In the genomic region with DNA sequence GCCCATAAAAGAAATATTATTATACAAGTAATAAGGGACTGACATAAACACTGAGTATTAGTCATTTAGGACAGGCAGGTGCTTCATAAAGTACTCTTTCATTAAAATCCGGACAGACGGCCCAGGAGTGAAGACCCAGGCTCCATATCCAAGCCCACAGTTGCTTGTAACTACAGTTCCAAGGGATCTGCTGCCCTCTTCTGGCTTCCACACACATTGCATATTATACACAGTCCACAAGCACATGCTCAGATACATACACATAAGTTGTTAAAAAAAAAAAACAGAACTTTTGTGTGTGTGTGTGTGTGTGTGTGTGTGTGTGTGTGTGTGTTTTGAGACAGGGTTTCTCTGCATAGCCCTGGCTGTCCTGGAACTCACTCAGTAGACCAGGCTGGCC, we compare ENCODE assay signal across 8 mouse cellular contexts. TPM values are rescaled to one million over a fixed set of nuclear protein-coding genes. Genes with fewer than 3 reads are reported as not detected.
DNase-seq lines count a peak whose midpoint lies in the region; ATAC-seq and TF ChIP-seq lines count a peak whose summit lies in the region.
"Had no signal": no experiment of that assay in that cellular context is flagged by ENCODE, and none has a peak within 500 bp of the region (broad histone marks: within the 10 kb centered on the region; RNA-seq: fewer than 3 reads in every experiment).

No protein-coding gene starts in this region.

- H3K9me3 ChIP-seq in kidney, embryonic 16.5 days (ENCODE audit: low read length), result no peaks in the 10 kb centered on the region
- H3K9me3 ChIP-seq: lung, embryonic 15.5 days had no signal

- TF ChIP-seq CTCF in kidney, adult 2 months (conservative IDR thresholded peaks at IDR 0.05; ENCODE audit: insufficient read depth, insufficient read length, low read depth, low read length), result peak; percentile 30; the same call in 1 of the 2 replicates

- DNase-seq in kidney, adult 2 months, result peak; percentile 54
- peak; percentile 68 for DNase-seq in MEL-GATA-1-ER (ENCODE audit: extremely low read depth, low read depth)
- peak; percentile 18 to 25 for DNase-seq in cerebellum, postnatal 36 days
- peak; percentile 51 for DNase-seq in lung, postnatal 14 days
- DNase-seq in frontal cortex, postnatal 10 days (ENCODE audit: low spot score in 2 of 2), result no peak

- no peak for ATAC-seq in kidney, embryonic 16.5 days (ENCODE audit: low FRiP score, low TSS enrichment)
- ATAC-seq in frontal cortex, adult (ENCODE audit: low TSS enrichment), result no peak

- no peaks in the 10 kb centered on the region for H3K36me3 ChIP-seq in kidney, adult 2 months (ENCODE audit: control insufficient read depth, insufficient read depth, low read length)
- H3K36me3 ChIP-seq in kidney, embryonic 16.5 days (ENCODE audit: insufficient read depth, low read length), result 0 out of 2 replicates have a peak, but pooled peaks cover 15% of the 10 kb centered on the region

- H3K9ac ChIP-seq in kidney, embryonic 16.5 days (replicated peaks; ENCODE audit: low read length), result no peak overlapping the region
- H3K9ac ChIP-seq: lung, embryonic 15.5 days had no signal

- no peak overlapping the region for H3K27ac ChIP-seq in kidney, adult 2 months (ENCODE audit: insufficient read depth, low read depth, low read length)
- H3K27ac ChIP-seq in kidney, embryonic 16.5 days (ENCODE audit: low read length), result no peak overlapping the region
- H3K27ac ChIP-seq: lung, embryonic 15.5 days had no signal

- no peak overlapping the region for H3K4me2 ChIP-seq in kidney, embryonic 16.5 days (replicated peaks; ENCODE audit: low read depth, low read length)
- H3K4me2 ChIP-seq: lung, embryonic 15.5 days had no signal

- TF ChIP-seq POLR2A in kidney, adult 2 months (IDR thresholded peaks at IDR 0.05; ENCODE audit: low read depth, low read length), result no peak

- H3K27me3 ChIP-seq in kidney, adult 2 months (replicated peaks; ENCODE audit: control insufficient read depth, insufficient read depth, low read length), result no peaks in the 10 kb centered on the region
- H3K27me3 ChIP-seq in kidney, embryonic 16.5 days (ENCODE audit: insufficient read depth, low read length), result no peaks in the 10 kb centered on the region
- H3K27me3 ChIP-seq: lung, embryonic 15.5 days had no signal

- H3K4me3 ChIP-seq in kidney, adult 2 months (ENCODE audit: insufficient read depth, low read depth, low read length), result no peak overlapping the region
- no peak overlapping the region for H3K4me3 ChIP-seq in kidney, embryonic 16.5 days (ENCODE audit: low read length)
- H3K4me3 ChIP-seq: lung, embryonic 15.5 days had no signal

- H3K4me1 ChIP-seq in kidney, adult 2 months (ENCODE audit: control insufficient read depth, insufficient read depth, low read length), result no peaks in the 10 kb centered on the region
- H3K4me1 ChIP-seq in kidney, embryonic 16.5 days (ENCODE audit: insufficient read depth, low read length), result no peaks in the 10 kb centered on the region
- H3K4me1 ChIP-seq: lung, embryonic 15.5 days had no signal

- WGBS in kidney, adult 2 months, result 94% methylated on average over 2 of the region's 2 CpGs
- 94% methylated on average over 2 of the region's 2 CpGs for WGBS in kidney, embryonic 16.5 days

RNA-seq across cellular contexts. Expression of a gene that starts 32.0 kb away (rescaled TPM):
- 5.0 and 5.7 TPM in 2 replicates for polyA plus RNA-seq in kidney, adult 2 months (2012; rRNA removed)
- 36.3 and 37.8 TPM in 2 replicates for polyA plus RNA-seq in kidney, embryonic 16.5 days (2015; fragmentation: Nextera tagmentation; extraction: Ambion mirVana)

Comparison
In these comparisons a context has a peak if more than half of its experiments do, and no peak if none do; other contexts are left out.
1. DNase-seq: peak in kidney, adult 2 months (single experiment), MEL-GATA-1-ER (single experiment), cerebellum, postnatal 36 days (2 of 2) and lung, postnatal 14 days (single experiment); none in frontal cortex, postnatal 10 days (0 of 2).